8 mouse cellular contexts compared by ENCODE assay signal in genomic region chr10:24596003-24596868, GRCm38 (mm10). TPM values are rescaled to one million over a fixed set of nuclear protein-coding genes. Genes with fewer than 3 reads are reported as not detected.
DNase-seq lines count a peak whose midpoint lies in the region; ATAC-seq and TF ChIP-seq lines count a peak whose summit lies in the region.

No protein-coding gene starts in this region.

- peaks cover 24% of the 10 kb centered on the region for H3K36me3 ChIP-seq in forebrain, embryonic 10.5 days (replicated peaks)
- H3K36me3 ChIP-seq in limb, embryonic 12.5 days = no peaks in the 10 kb centered on the region
- no peaks in the 10 kb centered on the region for H3K36me3 ChIP-seq in midbrain, postnatal 0 days (ENCODE audit: insufficient read depth, low read length)

- no peaks in the 10 kb centered on the region for H3K27me3 ChIP-seq in forebrain, embryonic 10.5 days (ENCODE audit: poor library complexity, severe bottlenecking)
- peaks cover 7% of the 10 kb centered on the region for H3K27me3 ChIP-seq in limb, embryonic 12.5 days
- no peaks in the 10 kb centered on the region for H3K27me3 ChIP-seq in midbrain, postnatal 0 days (ENCODE audit: insufficient read depth, low read length)

- peaks cover 51% of the 10 kb centered on the region for H3K4me1 ChIP-seq in forebrain, embryonic 10.5 days
- peaks cover 53% of the 10 kb centered on the region for H3K4me1 ChIP-seq in limb, embryonic 12.5 days (replicated peaks)
- H3K4me1 ChIP-seq in midbrain, postnatal 0 days (ENCODE audit: insufficient read depth, low read length) = peaks cover 2% of the 10 kb centered on the region; the same call in 1 of the 2 replicates

- H3K4me3 ChIP-seq in forebrain, embryonic 10.5 days = peak overlapping the region; percentile 82
- H3K4me3 ChIP-seq in limb, embryonic 12.5 days (replicated peaks) = peak overlapping the region; percentile 64
- H3K4me3 ChIP-seq in midbrain, postnatal 0 days (ENCODE audit: low read depth, low read length) = peak overlapping the region; percentile 67

- DNase-seq in adrenal gland, adult 2 months = peak; percentile 21
- DNase-seq in adrenal gland, adult 18-20 months (ENCODE audit: low spot score in 2 of 2) = no peak
- DNase-seq in NIH3T3 (ENCODE audit: low read depth) = peak; percentile 83
- peak; percentile 25 for DNase-seq in forebrain, embryonic 10.5 days (ENCODE audit: extremely low spot score, low spot score)
- DNase-seq in heart, postnatal 25 days (ENCODE audit: low spot score) = peak; percentile 28
- peak; percentile 58 for DNase-seq in midbrain, postnatal 0 days (ENCODE audit: low spot score)
- DNase-seq in thymus, postnatal 25 days = no peak

- peak overlapping the region; percentile 96 for H3K27ac ChIP-seq in forebrain, embryonic 10.5 days
- H3K27ac ChIP-seq in limb, embryonic 12.5 days = peak overlapping the region; percentile 89
- H3K27ac ChIP-seq in midbrain, postnatal 0 days (ENCODE audit: low read depth, low read length) = peak overlapping the region; percentile 67

- ATAC-seq in limb, embryonic 12.5 days (ENCODE audit: insufficient number of reproducible peaks, insufficient read depth, low FRiP score, low TSS enrichment, low read depth) = peak; percentile 32
- ATAC-seq in midbrain, postnatal 0 days (ENCODE audit: low FRiP score) = peak; percentile 47; the same call in 1 of the 2 replicates

- 14% methylated on average over 31 of the region's 31 CpGs for WGBS in forebrain, embryonic 10.5 days
- 26% methylated on average over 31 of the region's 31 CpGs for WGBS in limb, embryonic 12.5 days
- 17% methylated on average over 31 of the region's 31 CpGs for WGBS in midbrain, postnatal 0 days

- no peak for TF ChIP-seq CTCF in midbrain, postnatal 0 days (IDR thresholded peaks at IDR 0.05)

- H3K4me2 ChIP-seq in limb, embryonic 12.5 days = peak overlapping the region; percentile 70
- peak overlapping the region; percentile 74 for H3K4me2 ChIP-seq in midbrain, postnatal 0 days (ENCODE audit: low read depth, low read length, poor library complexity, severe bottlenecking)

- H3K9ac ChIP-seq in limb, embryonic 12.5 days (replicated peaks) = peak overlapping the region; percentile 81
- peak overlapping the region; percentile 61 for H3K9ac ChIP-seq in midbrain, postnatal 0 days (replicated peaks; ENCODE audit: low read length, poor library complexity, severe bottlenecking)

- H3K9me3 ChIP-seq in forebrain, embryonic 10.5 days = no peaks in the 10 kb centered on the region
- H3K9me3 ChIP-seq in limb, embryonic 12.5 days = no peaks in the 10 kb centered on the region
- no peaks in the 10 kb centered on the region for H3K9me3 ChIP-seq in midbrain, postnatal 0 days (ENCODE audit: low read length)

- intact Hi-C loops in heart, postnatal 25 days (cut with DNase I) = loop anchor here (5.0 kb wide), 1 partner anchor 114 kb away; no protein-coding TSS in a partner anchor

RNA-seq across cellular contexts. Expression of gene Ccn2, which starts 1.0 kb away (rescaled TPM):
- total RNA-seq in adrenal gland, adult 2 months (2021) = 10 to 100 TPM; 51.1 to 78.2 TPM
- polyA plus RNA-seq in adrenal gland, adult 2 months (2012; rRNA removed) = 241 and 278 TPM in 2 replicates
- total RNA-seq in adrenal gland, adult 18-20 months (2021) = 100 to 1,000 TPM; 109 to 111 TPM
- polyA plus RNA-seq in forebrain, embryonic 10.5 days (2016; fragmentation: Nextera tagmentation; extraction: Ambion mirVana) = 11.2 and 11.7 TPM in 2 replicates
- total RNA-seq in heart, postnatal 25 days (2021) = 100 to 1,000 TPM in 1 of 2 experiments, 10 to 100 TPM in 1; 73.3 to 125 TPM
- 7.5 and 11.0 TPM in 2 replicates for polyA plus RNA-seq in limb, embryonic 12.5 days (2016; fragmentation: Nextera tagmentation; extraction: Ambion mirVana)
- 10.0 and 16.2 TPM in 2 replicates for total RNA-seq in midbrain, postnatal 0 days (2014; rRNA removed)
- 2.3 and 3.7 TPM in 2 replicates for polyA plus RNA-seq in midbrain, postnatal 0 days (2015; fragmentation: Nextera tagmentation; extraction: Ambion mirVana)

Comparison
In these comparisons a context has a peak if more than half of its experiments do, and no peak if none do; other contexts are left out.
1. DNase-seq: peak in adrenal gland, adult 2 months (single experiment), NIH3T3 (single experiment), forebrain, embryonic 10.5 days (single experiment), heart, postnatal 25 days (single experiment) and midbrain, postnatal 0 days (single experiment); none in adrenal gland, adult 18-20 months (0 of 2) and thymus, postnatal 25 days (single experiment).
2. Peak in every context shown above with its lines, with median percentiles within 50 percentile points of each other: H3K27ac ChIP-seq and H3K4me3 ChIP-seq.